Mouse (Mus musculus) CH12.LX (cell line): ENCODE measurements around the gene Ghitm. TPM values are rescaled to one million over a fixed set of nuclear protein-coding genes. Genes with fewer than 3 reads are reported as not detected.
"Not testable (repeated sequence)": the region's sequence is repeated elsewhere in the genome, so short reads cannot be mapped to it uniquely, and the experiment has no call there.

ENCODE experiments used
- DNase-seq: peaks from one replicate; pipeline ENCODE4 v3.0.0-alpha.2; 2013; ENCODE audit errors: extremely low read depth
- H3K27ac ChIP-seq: 2 replicates; pipeline ENCODE4 v1.5.1; 2012; ENCODE audit warnings: low read depth, mild to moderate bottlenecking, control low read depth, moderate library complexity; ENCODE audit not compliant: insufficient read depth
- H3K27me3 ChIP-seq: replicated peaks from 2 replicates; pipeline ENCODE3; 2012; ENCODE audit warnings: inconsistent platforms
- H3K36me3 ChIP-seq, 2 experiments: replicated peaks in 1 of 2; 2 replicates each; pipeline versions ENCODE3 to v1.6.1; 2012; ENCODE audit warnings: inconsistent platforms in 1 of 2, low read length in 1 of 2, mild to moderate bottlenecking in 1 of 2, mixed read lengths in 1 of 2, moderate library complexity in 1 of 2; ENCODE audit not compliant: control insufficient read depth in 1 of 2, insufficient read depth in 1 of 2
- H3K4me1 ChIP-seq, 2 experiments: 2 replicates each; pipeline ENCODE4 v1.6.1; 2012; ENCODE audit warnings: inconsistent platforms in 1 of 2, moderate library complexity in 1 of 2; ENCODE audit not compliant: insufficient read depth in 2 of 2, control insufficient read depth in 1 of 2
- H3K4me2 ChIP-seq: 2 replicates; pipeline ENCODE4 v1.6.1; 2012; ENCODE audit warnings: low read depth, mild to moderate bottlenecking, control low read depth; ENCODE audit not compliant: poor library complexity, insufficient read depth, severe bottlenecking
- H3K4me3 ChIP-seq, 3 experiments: fragments of 150-350 bp in 1 of 3; sonication (generic) in 1 of 3; replicated peaks in 1 of 3; 2 replicates each; pipeline versions ENCODE3 to v1.5.1; 2011 to 2012; ENCODE audit warnings: low read depth in 2 of 3, low read length in 2 of 3, mild to moderate bottlenecking in 2 of 3, moderate library complexity in 2 of 3, control low read depth in 1 of 3, improper control_type of control experiment in 1 of 3, inconsistent platforms in 1 of 3, mixed read lengths in 1 of 3; ENCODE audit not compliant: poor library complexity in 1 of 3
- H3K79me2 ChIP-seq: replicated peaks from 2 replicates; pipeline ENCODE4 v1.6.1; 2012; ENCODE audit warnings: mild to moderate bottlenecking, moderate library complexity; ENCODE audit not compliant: control insufficient read depth, poor library complexity, insufficient read depth, severe bottlenecking; ENCODE audit errors: extremely low read depth
- H3K9ac ChIP-seq: 2 replicates; pipeline ENCODE4 v1.6.1; 2012; ENCODE audit warnings: low read depth, mild to moderate bottlenecking, control low read depth, moderate library complexity; ENCODE audit not compliant: insufficient read depth
- H3K9me3 ChIP-seq: replicated peaks from 2 replicates; pipeline ENCODE3; 2012; ENCODE audit warnings: low read length, inconsistent platforms, mixed read lengths
- CTCF ChIP-seq, 2 experiments: IDR thresholded peaks in 1 of 2; conservative IDR thresholded peaks in 1 of 2; 2 replicates each; pipeline ENCODE4 v1.5.1; 2011 to 2012; ENCODE audit warnings: low read depth in 2 of 2, low read length in 2 of 2, improper control_type of control experiment in 1 of 2, inconsistent platforms in 1 of 2, mild to moderate bottlenecking in 1 of 2, moderate library complexity in 1 of 2
- ELF1 ChIP-seq: IDR thresholded peaks from 2 replicates; pipeline ENCODE4 v1.6.1; 2014; ENCODE audit warnings: low read depth, mild to moderate bottlenecking, inconsistent platforms, low read length, improper control_type of control experiment
- MYC ChIP-seq: IDR thresholded peaks from 2 replicates; pipeline ENCODE4 v1.6.1; 2011; ENCODE audit warnings: low read depth, mild to moderate bottlenecking, improper control_type of control experiment, low read length
- RCOR1 ChIP-seq: conservative IDR thresholded peaks from 2 replicates; pipeline ENCODE4 v1.6.1; 2012; ENCODE audit warnings: low read depth, mild to moderate bottlenecking, inconsistent platforms, low read length, improper control_type of control experiment
- SMC3 ChIP-seq: IDR thresholded peaks from 2 replicates; pipeline ENCODE4 v1.6.1; 2011; ENCODE audit warnings: low read depth, low read length, improper control_type of control experiment
- USF2 ChIP-seq: conservative IDR thresholded peaks from 2 replicates; pipeline ENCODE4 v1.6.1; 2011; ENCODE audit warnings: low read depth, low read length, improper control_type of control experiment
- ZKSCAN1 ChIP-seq: IDR thresholded peaks from 2 replicates; pipeline ENCODE4 v1.6.1; 2012; ENCODE audit warnings: low read depth, inconsistent platforms, low read length, improper control_type of control experiment, borderline replicate concordance
- ZNF384 ChIP-seq: IDR thresholded peaks from 2 replicates; pipeline ENCODE4 v1.6.1; 2012; ENCODE audit warnings: low read depth, low read length, improper control_type of control experiment, inconsistent platforms
- dilution Hi-C: fragments of 300-500 bp; cut with MboI; formaldehyde crosslinking; loops from 2 replicates; pipeline ENCODE4 v1.14.3; 2020; ENCODE audit warnings: low sequenced_read_pairs; ENCODE audit not compliant: extremely low pct_unique_long_range_greater_than_20kb, extremely low pct_ligation_motif_present
- in situ Hi-C: fragments of 300-500 bp; cut with MboI; formaldehyde crosslinking; loops from 3 replicates; pipeline ENCODE4 v1.14.3; 2019; ENCODE audit warnings: low sequenced_read_pairs, low pct_ligation_motif_present, low pct_unique_long_range_greater_than_20kb, mixed read lengths
- polyA plus RNA-seq: library from polyadenylated mRNA; unstranded; fragments of >175 nt; gene quantifications from 2 replicates; pipeline ENCODE4 v1.2.1, GENCODE M21; 2012; ENCODE audit warnings: low read depth; ENCODE audit not compliant: insufficient read length
- total RNA-seq, 2 experiments: library from RNA; depleted of rRNA; stranded (reverse); fragments of 300-350 nt in 1 of 2; fragments of >200 nt in 1 of 2; gene quantifications; 2 replicates each; pipeline ENCODE4 v1.2.3; 2012 to 2014

The Ghitm gene
- total and polyA plus RNA-seq, 3 experiments, result 302 to 320 (median 311) TPM

- Histone ChIP-seq H3K9me3 (peaks cover 2% of the 10 kb centered on the region), H3K4me1 (no peaks in the 10 kb centered on the region), H3K27ac (no peak overlapping the region), H3K9ac (no peak overlapping the region), H3K36me3 (no peaks in the 10 kb centered on the region), H3K27me3 (no peaks in the 10 kb centered on the region), H3K4me3 (no peak overlapping the region), H3K4me2 (no peak overlapping the region), H3K79me2 (no peaks in the 10 kb centered on the region)
- no peak for DNase-seq
- dilution Hi-C loops (no loop called here), in situ Hi-C loops (no loop called here)
- TF ChIP-seq SMC3 (no peak), ELF1 (no peak), ZKSCAN1 (no peak), RCOR1 (no peak)
These were observed 19.3 kb upstream of the Ghitm start for GRCm38 (mm10) chr14:37154391-37154790.

- no peak for DNase-seq
- H3K4me2 ChIP-seq, result no peak overlapping the region
- TF ChIP-seq USF2 (no peak), ZNF384 (peak; percentile 62)
These were observed 4.1 kb upstream of the Ghitm start for GRCm38 (mm10) chr14:37139051-37139710.

GRCm38 (mm10) chr14:37137596-37137995 is 2.5 kb upstream of the Ghitm start:
- Histone ChIP-seq H3K79me2 (peaks cover 10% of the 10 kb centered on the region), H3K4me1 (peaks cover 2 to 32% of the 10 kb centered on the region in 2 experiments)
- H3K4me3 ChIP-seq, dilution Hi-C loops, H3K27me3 ChIP-seq, DNase-seq, H3K4me2 ChIP-seq, H3K27ac ChIP-seq, H3K9me3 ChIP-seq, H3K9ac ChIP-seq: not testable (repeated sequence)
- in situ Hi-C loops, result loop anchor here (25.0 kb wide), 1 partner anchor 275 kb away; no protein-coding TSS in a partner anchor
- peak in 1 of 2 experiments; percentile 32; a peak in 2 of 4 replicates for TF ChIP-seq CTCF (conservative IDR thresholded peaks at IDR 0.05 in 1 of 2, IDR thresholded peaks at IDR 0.05 in 1 of 2; ENCODE audit: low read depth in 2 of 2, low read length in 2 of 2)
- 0 out of 2 replicates have a peak, but pooled peaks have one; percentile 31 for TF ChIP-seq MYC
- TF ChIP-seq, all 38 proteins: peak for 2; not testable (repeated sequence) for 36
- H3K36me3 ChIP-seq, result peaks cover 1 to 10% of the 10 kb centered on the region in 2 experiments

More at GRCm38 (mm10) chr14:37139051-37139710, 4.1 kb upstream of the Ghitm start:
- H3K4me1 ChIP-seq, result peaks cover 2 to 22% of the 10 kb centered on the region in 2 experiments
- in situ Hi-C loops (loop anchor here (25.0 kb wide), 1 partner anchor 277 kb away; no protein-coding TSS in a partner anchor), dilution Hi-C loops (no loop called here)
- H3K4me3 ChIP-seq, result no peak overlapping the region
- H3K9me3 ChIP-seq, result no peaks in the 10 kb centered on the region
- no peaks in the 10 kb centered on the region for H3K27me3 ChIP-seq
- H3K9ac ChIP-seq, result no peak overlapping the region
- no peak overlapping the region for H3K27ac ChIP-seq
- no peaks in the 10 kb centered on the region for H3K36me3 ChIP-seq
- no peaks in the 10 kb centered on the region; the same call in none of the 2 replicates for H3K79me2 ChIP-seq
